Mouse (Mus musculus) liver, embryonic 13.5 days (tissue): ENCODE measurements at regions not wholly inside any gene's neighbourhood (a gene's known extent, or its start where the extent isn't known, plus 50 kb on each side); places are given as distances from the start of the nearest gene placed in this dataset.

Experiments used
- ATAC-seq: fragments of 200-750 bp; cut with Nextera tagmentation; 2 replicates; pipeline ENCODE4 v1.8.0; 2017; ENCODE audit warnings: low read depth, mild to moderate bottlenecking, moderate number of reproducible peaks, moderate library complexity
- DNase-seq: peaks from one replicate; pipeline ENCODE4 v3.0.0; 2022
- H3K27ac ChIP-seq: fragments of 300-500 bp; sonication (generic); 2 replicates; pipeline ENCODE4 v1.5.1; 2015; ENCODE audit warnings: moderate library complexity, mild to moderate bottlenecking, inconsistent platforms
- H3K27me3 ChIP-seq: fragments of 300-500 bp; sonication (generic); 2 replicates; pipeline ENCODE4 v1.6.1; 2015; ENCODE audit warnings: mild to moderate bottlenecking, inconsistent platforms
- H3K36me3 ChIP-seq: fragments of 300-500 bp; sonication (generic); 2 replicates; pipeline ENCODE4 v1.6.1; 2015; ENCODE audit warnings: mild to moderate bottlenecking, inconsistent platforms
- H3K4me1 ChIP-seq: fragments of 300-500 bp; sonication (generic); replicated peaks from 2 replicates; pipeline ENCODE4 v1.6.1; 2015; ENCODE audit warnings: inconsistent platforms
- H3K4me2 ChIP-seq: fragments of 300-500 bp; sonication (generic); 2 replicates; pipeline ENCODE4 v1.6.1; 2015; ENCODE audit warnings: inconsistent platforms, mild to moderate bottlenecking, moderate library complexity
- H3K4me3 ChIP-seq: fragments of 300-500 bp; sonication (generic); replicated peaks from 2 replicates; pipeline ENCODE4 v1.5.1; 2015; ENCODE audit warnings: mild to moderate bottlenecking, inconsistent platforms
- H3K9ac ChIP-seq: fragments of 300-500 bp; sonication (generic); 2 replicates; pipeline ENCODE4 v1.6.1; 2015; ENCODE audit warnings: mild to moderate bottlenecking, inconsistent platforms
- H3K9me3 ChIP-seq: fragments of 300-500 bp; sonication (generic); replicated peaks from 2 replicates; pipeline ENCODE4 v1.6.1; 2016; ENCODE audit warnings: inconsistent platforms
- WGBS: fragments of 180-500 bp; shearing (Covaris S2); methylation state at CpG from one replicate; pipeline ENCODE4 v1.1.7; 2015; ENCODE audit not compliant: insufficient replicate concordance; 5-methylcytosine and 5-hydroxymethylcytosine counted together

GRCm38 (mm10) chr3:38055627-38056026 lies 331.3 kb upstream of the Gm5148 start:
- no peak overlapping the region for H3K4me3 ChIP-seq
- H3K9me3 ChIP-seq, result no peaks in the 10 kb centered on the region
- DNase-seq (no peak), ATAC-seq (no peak)
- WGBS, result 67% methylated on average over 9 of the region's 9 CpGs
- no peak overlapping the region for H3K9ac ChIP-seq
- no peak overlapping the region for H3K4me2 ChIP-seq
- no peaks in the 10 kb centered on the region for H3K36me3 ChIP-seq
- H3K27me3 ChIP-seq, result no peaks in the 10 kb centered on the region
- H3K27ac ChIP-seq, result no peak overlapping the region
- no peaks in the 10 kb centered on the region for H3K4me1 ChIP-seq

DNA sequence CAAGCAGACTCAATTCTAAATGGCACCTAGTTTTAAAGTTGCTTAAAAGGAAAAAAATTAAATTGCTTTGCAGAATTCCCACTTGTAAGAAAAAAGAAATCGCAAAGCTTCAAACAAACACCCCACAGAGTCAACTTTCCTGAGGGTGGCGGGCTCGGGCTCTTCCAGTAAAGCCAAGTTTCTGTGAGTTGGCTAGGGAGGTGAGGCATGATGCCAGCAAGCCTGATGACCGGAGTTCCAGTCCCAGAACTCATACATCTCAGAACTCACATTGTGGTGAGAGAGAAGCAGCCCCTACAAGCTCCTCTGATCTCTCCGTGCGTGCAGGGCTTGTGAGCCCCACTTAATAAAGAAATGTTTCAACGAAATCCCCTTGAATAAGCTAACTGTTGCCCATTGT lies 328.7 kb upstream of the Gm5148 start:
- no peaks in the 10 kb centered on the region for H3K9me3 ChIP-seq
- H3K4me1 ChIP-seq, result no peaks in the 10 kb centered on the region
- no peak overlapping the region for H3K9ac ChIP-seq
- H3K36me3 ChIP-seq, result no peaks in the 10 kb centered on the region
- 69% methylated on average over 7 of the region's 7 CpGs for WGBS
- no peak overlapping the region for H3K4me3 ChIP-seq
- no peak overlapping the region for H3K27ac ChIP-seq
- ATAC-seq, result no peak
- no peaks in the 10 kb centered on the region for H3K27me3 ChIP-seq
- no peak for DNase-seq
- no peak overlapping the region for H3K4me2 ChIP-seq

DNA sequence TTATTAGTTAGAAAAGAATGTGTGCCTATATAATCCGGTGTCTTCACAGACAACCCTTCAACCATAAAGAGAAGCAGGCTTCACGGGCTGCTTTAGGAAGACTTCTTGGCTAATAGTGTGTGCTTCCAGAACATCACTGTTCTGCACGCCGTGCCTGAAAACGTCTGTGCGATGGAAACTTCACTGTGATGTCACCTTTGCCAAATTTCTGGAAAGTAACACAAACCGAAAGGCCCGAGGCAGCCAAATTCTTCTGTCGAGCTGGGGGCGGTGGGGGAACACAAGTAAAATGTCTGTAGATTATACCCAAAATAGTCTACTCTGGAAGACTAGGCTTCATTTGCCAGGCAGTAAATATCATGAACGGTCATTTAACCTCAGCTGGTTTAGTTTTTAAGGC lies 327.5 kb upstream of the Gm5148 start:
- DNase-seq, result no peak

GRCm38 (mm10) chr3:38050856-38051255 lies 326.6 kb upstream of the Gm5148 start:
- ATAC-seq, result no peak
- no peak for DNase-seq

More for the DNA sequence above, 327.5 kb upstream of the Gm5148 start:
- no peaks in the 10 kb centered on the region for H3K27me3 ChIP-seq
- H3K4me3 ChIP-seq, result no peak overlapping the region
- no peak for ATAC-seq
- no peaks in the 10 kb centered on the region for H3K9me3 ChIP-seq
- H3K4me2 ChIP-seq, result no peak overlapping the region
- H3K36me3 ChIP-seq, result no peaks in the 10 kb centered on the region
- no peak overlapping the region for H3K27ac ChIP-seq
- H3K4me1 ChIP-seq, result no peaks in the 10 kb centered on the region
- H3K9ac ChIP-seq, result no peak overlapping the region
- WGBS, result 78% methylated on average over 11 of the region's 11 CpGs

GRCm38 (mm10) chr3:38050366-38050765 lies 326.1 kb upstream of the Gm5148 start:
- Histone ChIP-seq H3K9me3 (no peaks in the 10 kb centered on the region), H3K4me1 (no peaks in the 10 kb centered on the region), H3K4me2 (no peak overlapping the region), H3K36me3 (no peaks in the 10 kb centered on the region), H3K4me3 (no peak overlapping the region), H3K27ac (no peak overlapping the region), H3K27me3 (no peaks in the 10 kb centered on the region), H3K9ac (no peak overlapping the region)
- WGBS, result 67% methylated on average over 1 of the region's 1 CpGs
- ATAC-seq (no peak), DNase-seq (no peak)

More at GRCm38 (mm10) chr3:38050856-38051255, 326.6 kb upstream of the Gm5148 start:
- H3K4me3 ChIP-seq, result no peak overlapping the region
- no peak overlapping the region for H3K27ac ChIP-seq
- no peak overlapping the region for H3K4me2 ChIP-seq
- H3K27me3 ChIP-seq, result no peaks in the 10 kb centered on the region
- H3K9ac ChIP-seq, result no peak overlapping the region
- WGBS, result 70% methylated on average over 9 of the region's 9 CpGs
- no peaks in the 10 kb centered on the region for H3K36me3 ChIP-seq
- no peaks in the 10 kb centered on the region for H3K4me1 ChIP-seq
- no peaks in the 10 kb centered on the region for H3K9me3 ChIP-seq

DNA sequence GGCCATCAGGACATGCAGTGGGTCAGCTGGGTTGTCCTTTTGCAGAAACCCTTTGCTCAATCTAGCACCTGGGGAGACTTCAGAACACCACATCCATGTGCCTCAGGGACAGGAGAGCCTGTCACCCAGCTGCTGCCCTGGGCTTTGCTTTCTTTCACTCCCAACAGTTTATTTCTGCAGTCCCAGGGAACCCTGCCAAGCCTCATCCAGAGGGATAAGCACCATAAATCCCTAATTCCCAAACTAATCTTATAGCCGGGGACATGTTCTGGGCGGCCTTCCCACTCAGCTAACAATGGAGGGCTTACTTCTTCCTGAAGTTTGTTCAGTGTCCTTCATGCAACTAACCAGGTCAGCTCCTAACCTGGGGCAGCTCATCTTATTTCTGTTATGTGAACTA lies 325.0 kb upstream of the Gm5148 start:
- 67% methylated on average over 2 of the region's 2 CpGs for WGBS
- Histone ChIP-seq H3K4me1 (no peaks in the 10 kb centered on the region), H3K9me3 (no peaks in the 10 kb centered on the region), H3K36me3 (no peaks in the 10 kb centered on the region), H3K27me3 (no peaks in the 10 kb centered on the region), H3K4me2 (no peak overlapping the region), H3K4me3 (no peak overlapping the region), H3K27ac (no peak overlapping the region), H3K9ac (no peak overlapping the region)
- no peak for DNase-seq
- no peak for ATAC-seq

DNA sequence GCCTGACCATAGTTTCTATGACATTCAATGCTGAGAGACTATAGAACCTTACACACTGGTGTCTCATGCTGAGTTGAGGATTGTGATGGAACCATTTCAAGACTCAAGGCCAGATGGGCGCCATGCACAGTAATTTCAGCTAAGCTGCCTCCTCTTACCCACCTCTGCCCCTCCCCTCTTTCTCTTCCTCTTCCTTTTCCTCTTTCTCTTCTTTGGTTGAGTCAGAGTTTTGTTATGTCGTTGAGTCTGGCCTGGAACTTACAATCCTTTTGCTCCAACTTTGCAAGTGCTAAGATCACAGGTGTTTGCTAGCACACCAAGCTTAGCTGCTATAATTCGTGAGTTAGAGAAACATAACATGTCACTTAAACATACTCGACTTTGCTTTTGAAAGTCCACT lies 323.2 kb upstream of the Gm5148 start:
- WGBS, result 49% methylated on average over 4 of the region's 4 CpGs
- Histone ChIP-seq H3K36me3 (no peaks in the 10 kb centered on the region), H3K27me3 (no peaks in the 10 kb centered on the region), H3K9me3 (no peaks in the 10 kb centered on the region), H3K4me3 (no peak overlapping the region), H3K27ac (no peak overlapping the region), H3K9ac (no peak overlapping the region), H3K4me1 (no peaks in the 10 kb centered on the region), H3K4me2 (no peak overlapping the region)
- DNase-seq, result no peak
- ATAC-seq, result no peak

DNA sequence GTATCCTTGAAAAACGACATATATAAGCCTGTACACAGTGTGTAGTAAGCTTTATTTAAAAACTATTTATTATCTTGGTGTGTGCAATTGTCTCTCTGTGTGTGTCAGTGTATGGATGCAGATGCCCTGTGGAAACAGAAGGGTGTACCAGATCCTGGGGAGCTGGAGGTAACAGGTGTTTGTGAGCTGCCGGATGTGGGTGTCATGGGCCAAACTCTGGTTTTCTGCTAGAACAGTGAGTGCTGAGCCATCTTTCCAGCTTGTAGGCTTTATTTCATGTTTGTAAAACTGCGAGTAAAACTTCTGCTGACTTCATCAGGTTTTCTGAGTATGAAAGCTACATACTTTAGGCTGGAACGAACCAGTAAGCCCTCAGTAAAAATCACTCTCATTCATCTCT lies 322.3 kb upstream of the Gm5148 start:
- no peaks in the 10 kb centered on the region for H3K9me3 ChIP-seq
- DNase-seq, result no peak
- 59% methylated on average over 4 of the region's 4 CpGs for WGBS
- no peaks in the 10 kb centered on the region for H3K36me3 ChIP-seq
- no peak overlapping the region for H3K27ac ChIP-seq
- H3K4me3 ChIP-seq, result no peak overlapping the region
- H3K27me3 ChIP-seq, result no peaks in the 10 kb centered on the region
- no peak for ATAC-seq
- no peak overlapping the region for H3K9ac ChIP-seq
- H3K4me2 ChIP-seq, result no peak overlapping the region
- no peaks in the 10 kb centered on the region for H3K4me1 ChIP-seq

DNA sequence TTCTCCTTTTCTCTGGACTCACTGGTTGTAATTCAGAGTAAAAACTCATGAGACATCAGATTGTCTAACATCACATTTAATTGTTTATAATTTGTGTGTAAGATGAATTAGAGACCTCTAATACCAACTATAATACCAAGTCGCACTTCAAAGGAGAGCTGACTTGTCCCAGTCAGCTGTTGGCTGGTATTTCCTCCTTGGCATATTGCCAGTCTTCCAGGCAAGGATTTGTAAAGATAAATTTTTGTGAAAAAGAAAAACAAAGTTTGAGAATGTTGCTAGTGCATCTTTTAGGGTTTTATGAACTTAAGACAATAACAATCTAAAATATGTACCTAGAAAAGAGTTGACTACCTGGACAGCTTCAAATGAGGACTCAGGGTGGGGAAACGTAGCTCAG lies 321.7 kb upstream of the Gm5148 start:
- no peaks in the 10 kb centered on the region for H3K27me3 ChIP-seq
- no peaks in the 10 kb centered on the region for H3K36me3 ChIP-seq
- no peak overlapping the region for H3K9ac ChIP-seq
- H3K4me1 ChIP-seq, result no peaks in the 10 kb centered on the region
- WGBS, result 61% methylated on average over 2 of the region's 2 CpGs
- H3K4me3 ChIP-seq, result no peak overlapping the region
- DNase-seq (no peak), ATAC-seq (no peak)
- no peak overlapping the region for H3K27ac ChIP-seq
- H3K9me3 ChIP-seq, result no peaks in the 10 kb centered on the region
- no peak overlapping the region for H3K4me2 ChIP-seq

DNA sequence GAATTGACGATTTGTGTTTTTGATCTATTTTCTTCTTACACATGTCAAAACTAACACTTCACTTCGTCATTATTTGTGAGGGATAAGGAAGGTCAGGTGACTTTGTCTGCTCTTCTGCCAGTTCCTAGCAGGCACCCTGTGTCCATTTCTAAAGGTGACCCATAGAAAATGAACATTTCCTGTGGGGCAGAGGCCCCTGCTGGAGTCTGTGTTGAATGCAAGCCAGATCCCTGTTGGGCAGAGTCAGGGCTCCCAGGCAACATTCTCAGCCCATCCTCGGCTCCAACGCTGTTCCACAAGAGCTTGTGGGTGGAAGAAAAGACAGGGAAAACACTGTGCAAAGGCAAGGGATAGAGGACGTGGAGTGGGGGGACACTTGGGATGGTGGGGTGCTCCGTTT lies 321.2 kb upstream of the Gm5148 start:
- ATAC-seq (no peak), DNase-seq (no peak)
- no peaks in the 10 kb centered on the region for H3K9me3 ChIP-seq
- H3K27me3 ChIP-seq, result no peaks in the 10 kb centered on the region
- no peak overlapping the region for H3K4me2 ChIP-seq
- H3K4me1 ChIP-seq, result no peaks in the 10 kb centered on the region
- no peak overlapping the region for H3K9ac ChIP-seq
- H3K4me3 ChIP-seq, result no peak overlapping the region
- no peaks in the 10 kb centered on the region for H3K36me3 ChIP-seq
- H3K27ac ChIP-seq, result no peak overlapping the region
- 65% methylated on average over 6 of the region's 6 CpGs for WGBS

DNA sequence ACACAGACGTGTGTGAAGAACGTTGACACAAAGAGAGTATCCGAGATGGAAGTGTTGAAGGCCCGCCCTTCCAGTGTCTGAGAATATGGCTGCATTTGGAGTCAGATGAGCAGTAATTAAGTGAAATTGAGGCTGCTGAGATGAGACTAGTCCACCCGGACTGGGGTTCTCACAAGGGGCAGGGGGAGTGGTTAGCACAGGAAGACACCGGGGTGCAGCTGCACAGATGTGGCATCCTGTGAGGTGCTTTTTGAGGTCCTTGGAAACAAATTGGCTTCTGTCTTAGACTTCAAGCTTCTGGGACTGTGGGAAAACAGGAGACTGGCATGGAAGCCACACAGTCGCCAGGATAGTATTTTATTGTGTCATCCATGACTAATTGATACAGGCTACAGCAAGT lies 320.0 kb upstream of the Gm5148 start:
- Histone ChIP-seq H3K27ac (no peak overlapping the region), H3K27me3 (no peaks in the 10 kb centered on the region), H3K9me3 (no peaks in the 10 kb centered on the region), H3K36me3 (no peaks in the 10 kb centered on the region), H3K4me2 (no peak overlapping the region), H3K9ac (no peak overlapping the region), H3K4me3 (no peak overlapping the region), H3K4me1 (no peaks in the 10 kb centered on the region)
- 58% methylated on average over 7 of the region's 7 CpGs for WGBS
- no peak for DNase-seq
- no peak for ATAC-seq

GRCm38 (mm10) chr3:38042614-38043013 lies 318.3 kb upstream of the Gm5148 start:
- Histone ChIP-seq H3K9me3 (no peaks in the 10 kb centered on the region), H3K27me3 (no peaks in the 10 kb centered on the region), H3K36me3 (no peaks in the 10 kb centered on the region), H3K27ac (no peak overlapping the region), H3K9ac (no peak overlapping the region), H3K4me2 (no peak overlapping the region), H3K4me3 (no peak overlapping the region), H3K4me1 (no peaks in the 10 kb centered on the region)
- no peak for ATAC-seq
- WGBS, result 30% methylated on average over 6 of the region's 6 CpGs
- no peak for DNase-seq

DNA sequence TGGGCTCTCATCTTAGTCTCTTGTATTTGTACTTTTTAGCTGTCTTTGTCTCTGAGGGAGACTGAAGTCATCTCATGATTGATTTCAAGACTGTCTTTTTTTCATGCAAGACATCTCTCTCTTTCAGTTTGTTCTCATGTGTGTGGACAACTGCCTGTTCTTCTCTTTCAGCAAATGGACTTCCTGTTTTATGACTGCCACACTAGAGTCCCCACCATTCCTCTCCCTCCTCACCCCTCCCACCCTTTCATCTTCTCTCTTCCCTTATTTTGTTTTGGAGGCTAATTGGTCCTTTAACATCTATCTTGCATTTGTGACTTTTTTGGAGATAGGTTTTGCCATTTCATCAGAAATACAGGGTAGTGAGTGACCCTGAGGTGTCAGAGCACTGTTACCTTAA lies 311.8 kb upstream of the Gm5148 start:
- no peak overlapping the region for H3K4me2 ChIP-seq
- H3K4me1 ChIP-seq, result no peaks in the 10 kb centered on the region
- no peak overlapping the region for H3K27ac ChIP-seq
- H3K9ac ChIP-seq, result no peak overlapping the region
- H3K4me3 ChIP-seq, result no peak overlapping the region
- DNase-seq (no peak), ATAC-seq (no peak)
- H3K27me3 ChIP-seq, result no peaks in the 10 kb centered on the region
- H3K9me3 ChIP-seq, result no peaks in the 10 kb centered on the region
- H3K36me3 ChIP-seq, result no peaks in the 10 kb centered on the region
